Comparison of ENCODE assay signal across 24 mouse cellular contexts in genomic region chr2:78050542-78050941, GRCm38 (mm10).
"Had no signal": no experiment of that assay in that cellular context is flagged by ENCODE, and none has a peak within 500 bp of the region (broad histone marks: within the 10 kb centered on the region; RNA-seq: fewer than 3 reads in every experiment).

No protein-coding gene starts in this region.

- H3K27ac ChIP-seq: kidney, postnatal 0 days; layer of hippocampus, adult 2 months; limb, embryonic 10.5 days; limb, embryonic 13.5 days; liver, embryonic 12.5 days; liver, embryonic 15.5 days; midbrain, embryonic 10.5 days; midbrain, embryonic 13.5 days; neural tube, embryonic 13.5 days had no signal

- H3K4me3 ChIP-seq: layer of hippocampus, adult 2 months; limb, embryonic 10.5 days; limb, embryonic 13.5 days; liver, embryonic 12.5 days; liver, embryonic 15.5 days; megakaryocyte, embryonic 14.5 days; midbrain, embryonic 10.5 days; midbrain, embryonic 13.5 days; myocyte; neural tube, embryonic 13.5 days had no signal

- DNase-seq: kidney, adult 18-20 months; kidney, postnatal 25 days; layer of hippocampus, adult 9-11 months; liver; lung, adult 18-20 months; lung, postnatal 10 days; retina, postnatal 1 day; right cerebral cortex, postnatal 25 days; spleen, adult 18-20 months; thymus, postnatal 25 days had no signal

- H3K9ac ChIP-seq: limb, embryonic 13.5 days; liver, embryonic 12.5 days; liver, embryonic 15.5 days; midbrain, embryonic 13.5 days; neural tube, embryonic 13.5 days had no signal

- H3K4me2 ChIP-seq: limb, embryonic 13.5 days; liver, embryonic 12.5 days; liver, embryonic 15.5 days; midbrain, embryonic 13.5 days; neural tube, embryonic 13.5 days had no signal

- H3K36me3 ChIP-seq: limb, embryonic 10.5 days; limb, embryonic 13.5 days; liver, embryonic 12.5 days; liver, embryonic 15.5 days; midbrain, embryonic 10.5 days; midbrain, embryonic 13.5 days; neural tube, embryonic 13.5 days had no signal

- H3K27me3 ChIP-seq: liver, embryonic 12.5 days; liver, embryonic 15.5 days; megakaryocyte, embryonic 14.5 days; midbrain, embryonic 13.5 days; neural tube, embryonic 13.5 days had no signal

- ATAC-seq: inflammation-experienced regulatory T-cells, adult 6 months; intestine, embryonic 16.5 days; liver, embryonic 12.5 days; midbrain, embryonic 13.5 days; midbrain, embryonic 16.5 days had no signal

- H3K9me3 ChIP-seq: limb, embryonic 10.5 days; limb, embryonic 13.5 days; liver, embryonic 12.5 days; liver, embryonic 15.5 days; megakaryocyte, embryonic 14.5 days; midbrain, embryonic 10.5 days; midbrain, embryonic 13.5 days; neural tube, embryonic 13.5 days had no signal

- H3K4me1 ChIP-seq: liver, embryonic 15.5 days had no signal
